Mouse (Mus musculus) hindbrain, embryonic 16.5 days (tissue): ENCODE measurements at regions not wholly inside any gene's neighbourhood (a gene's known extent, or its start where the extent isn't known, plus 50 kb on each side); places are given as distances from the start of the nearest gene placed in this dataset.
"Not testable (repeated sequence)": the region's sequence is repeated elsewhere in the genome, so short reads cannot be mapped to it uniquely, and the experiment has no call there.

Experiments used
- ATAC-seq: fragments of 200-750 bp; cut with Nextera tagmentation; 2 replicates; pipeline ENCODE4 v1.8.0; 2017; ENCODE audit warnings: moderate TSS enrichment, moderate library complexity
- H3K27ac ChIP-seq: fragments of 300-500 bp; sonication (generic); 2 replicates; pipeline ENCODE4 v1.5.1; 2014; ENCODE audit warnings: low read depth, mild to moderate bottlenecking, control low read depth, low read length, moderate library complexity
- H3K27me3 ChIP-seq: fragments of 300-500 bp; sonication (generic); replicated peaks from 2 replicates; pipeline ENCODE4 v1.6.1; 2014; ENCODE audit warnings: low read length; ENCODE audit not compliant: control insufficient read depth, insufficient read depth
- H3K36me3 ChIP-seq: fragments of 300-500 bp; sonication (generic); 2 replicates; pipeline ENCODE4 v1.6.1; 2014; ENCODE audit warnings: mild to moderate bottlenecking, low read length, moderate library complexity, mixed read lengths; ENCODE audit not compliant: control insufficient read depth, insufficient read depth
- H3K4me1 ChIP-seq: fragments of 300-500 bp; sonication (generic); 2 replicates; pipeline ENCODE4 v1.6.1; 2014; ENCODE audit warnings: low read depth, low read length; ENCODE audit not compliant: control insufficient read depth, insufficient read depth
- H3K4me2 ChIP-seq: fragments of 300-500 bp; sonication (generic); 2 replicates; pipeline ENCODE4 v1.6.1; 2014; ENCODE audit warnings: mild to moderate bottlenecking, low read length, control low read depth, moderate library complexity
- H3K4me3 ChIP-seq: fragments of 300-500 bp; sonication (generic); 2 replicates; pipeline ENCODE4 v1.5.1; 2014; ENCODE audit warnings: mild to moderate bottlenecking, low read length, control low read depth, moderate library complexity
- H3K9ac ChIP-seq: fragments of 300-500 bp; sonication (generic); 2 replicates; pipeline ENCODE4 v1.6.1; 2014; ENCODE audit warnings: low read depth, mild to moderate bottlenecking, control low read depth, low read length, moderate library complexity
- H3K9me3 ChIP-seq: fragments of 300-500 bp; sonication (generic); 2 replicates; pipeline ENCODE4 v1.6.1; 2014; ENCODE audit warnings: mild to moderate bottlenecking, low read length, moderate library complexity; ENCODE audit not compliant: control insufficient read depth
- WGBS: fragments of 180-500 bp; shearing (Covaris S2); extraction: QIAGEN DNeasy Blood & Tissue Kit; methylation state at CpG from one replicate; pipeline ENCODE4 v1.1.7; 2014; 5-methylcytosine and 5-hydroxymethylcytosine counted together

DNA sequence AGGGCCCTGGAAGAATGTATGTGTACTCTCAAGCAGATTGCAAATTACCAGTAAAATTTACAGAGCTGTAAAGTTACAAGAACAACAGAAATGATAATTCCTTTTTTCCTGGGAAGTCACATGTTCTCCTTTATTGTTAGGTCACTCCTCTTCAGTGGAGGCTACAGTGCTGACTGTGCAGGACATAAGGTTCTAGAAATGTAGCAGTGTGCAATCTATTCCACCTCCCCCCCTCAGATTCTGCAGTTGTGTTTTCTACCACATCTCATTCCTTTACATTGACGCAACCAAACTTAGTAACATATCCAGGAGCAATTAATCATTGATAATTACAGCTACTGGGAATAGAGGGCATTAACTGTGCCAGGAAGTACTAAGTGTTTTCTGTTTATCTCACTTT is 385.3 kb upstream of the Tnc start:
- no peak overlapping the region for H3K27ac ChIP-seq
- no peaks in the 10 kb centered on the region for H3K27me3 ChIP-seq
- H3K4me1 ChIP-seq: no peaks in the 10 kb centered on the region
- H3K9ac ChIP-seq: no peak overlapping the region
- no peaks in the 10 kb centered on the region for H3K9me3 ChIP-seq
- no peak overlapping the region for H3K4me3 ChIP-seq
- no peak for ATAC-seq
- no peak overlapping the region for H3K4me2 ChIP-seq
- WGBS: 86% methylated on average over 1 of the region's 1 CpGs
- no peaks in the 10 kb centered on the region for H3K36me3 ChIP-seq

DNA sequence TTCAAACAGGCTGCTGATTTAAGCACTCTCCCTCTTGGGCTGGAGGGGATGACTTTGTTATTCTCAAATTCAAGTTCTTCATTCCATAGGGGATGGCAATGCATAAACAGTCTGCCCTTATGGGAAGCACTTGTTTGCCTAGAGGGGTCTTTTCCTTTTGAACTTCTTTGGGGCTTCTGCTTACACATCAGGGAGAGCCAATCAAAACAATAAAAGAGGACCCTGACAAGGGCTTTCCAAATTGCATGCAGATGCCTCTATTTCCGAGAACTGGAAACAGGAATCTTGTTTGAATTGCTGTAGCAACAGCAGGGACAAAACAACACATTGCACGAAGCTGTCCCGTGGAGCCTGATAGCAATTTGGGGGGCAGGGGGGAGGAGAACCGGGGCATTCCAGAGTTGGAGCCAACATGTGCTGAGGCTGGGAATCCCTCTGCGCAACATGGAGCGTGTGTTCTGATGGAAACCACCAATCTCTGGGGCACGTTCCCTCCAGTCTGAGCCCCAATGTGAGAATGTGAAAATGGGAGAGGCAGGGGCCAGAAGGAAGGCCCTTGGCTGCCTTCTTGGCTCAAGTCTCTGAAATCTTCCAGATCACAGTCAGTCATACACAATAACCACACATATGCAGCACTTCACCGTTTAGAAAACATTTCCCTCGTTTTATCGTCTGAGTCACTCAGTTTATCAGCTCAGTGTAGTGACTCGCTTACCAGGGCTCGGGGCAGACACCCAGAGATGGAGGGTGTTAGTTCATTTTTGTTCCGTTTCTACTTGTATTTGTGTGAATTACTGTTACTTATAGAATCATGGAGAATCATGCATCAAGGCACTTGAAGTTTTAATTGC is 391.2 kb upstream of the Tnc start:
- H3K27me3 ChIP-seq: no peaks in the 10 kb centered on the region
- H3K4me1 ChIP-seq: no peaks in the 10 kb centered on the region
- H3K36me3 ChIP-seq: no peaks in the 10 kb centered on the region
- no peaks in the 10 kb centered on the region for H3K9me3 ChIP-seq
- no peak overlapping the region for H3K4me3 ChIP-seq
- H3K9ac ChIP-seq: no peak overlapping the region
- 75% methylated on average over 13 of the region's 13 CpGs for WGBS
- no peak overlapping the region for H3K27ac ChIP-seq
- H3K4me2 ChIP-seq: no peak overlapping the region
- no peak for ATAC-seq

DNA sequence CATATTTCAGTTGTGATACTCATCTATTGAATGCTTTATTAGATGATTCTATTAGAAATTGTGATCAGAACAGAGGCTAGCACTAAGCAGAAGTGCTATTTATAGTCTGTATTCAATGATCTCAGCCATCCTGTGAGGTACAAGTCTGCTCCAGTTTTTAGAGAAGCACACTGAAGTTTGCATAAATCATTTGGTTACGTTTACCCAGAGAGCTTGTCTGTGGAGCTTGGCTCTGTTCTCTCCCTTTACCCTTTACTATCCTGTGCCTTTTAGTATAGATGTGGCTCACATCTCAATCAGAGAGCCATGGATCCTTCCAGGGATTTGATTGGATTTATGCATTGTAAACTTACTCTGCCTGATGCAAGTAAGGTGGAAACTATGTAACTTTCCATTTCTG is 404.6 kb upstream of the Tnc start:
- WGBS: 35% methylated on average over 1 of the region's 1 CpGs
- H3K27ac ChIP-seq: no peak overlapping the region
- ATAC-seq: peak; percentile 34; the same call in 1 of the 2 replicates

DNA sequence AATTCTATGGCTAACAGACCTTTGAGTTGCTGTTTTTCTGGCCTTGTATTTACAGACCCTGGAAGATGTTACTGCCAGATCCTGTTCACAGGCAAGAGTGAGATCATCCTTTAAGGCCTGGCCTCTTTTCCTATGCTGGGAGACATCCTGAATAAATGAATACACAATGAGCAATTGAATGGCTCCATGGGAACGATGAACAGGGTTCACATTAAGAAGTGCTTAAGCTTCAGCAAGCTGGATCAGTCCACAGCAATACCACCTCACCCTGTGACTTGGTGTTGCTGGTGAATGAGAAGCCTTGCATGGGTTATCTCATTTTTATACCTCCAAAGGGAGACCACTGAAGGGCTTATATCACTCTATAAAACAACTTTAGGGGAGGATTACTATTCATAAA is 405.1 kb upstream of the Tnc start:
- H3K27ac ChIP-seq: no peak overlapping the region
- no peaks in the 10 kb centered on the region for H3K36me3 ChIP-seq
- no peak overlapping the region for H3K4me3 ChIP-seq
- no peak overlapping the region for H3K9ac ChIP-seq
- peak; percentile 87 for ATAC-seq
- H3K4me1 ChIP-seq: no peaks in the 10 kb centered on the region; the same call in 1 of the 2 replicates
- no peaks in the 10 kb centered on the region for H3K27me3 ChIP-seq
- WGBS: 22% methylated on average over 1 of the region's 1 CpGs
- no peaks in the 10 kb centered on the region for H3K9me3 ChIP-seq
- H3K4me2 ChIP-seq: no peak overlapping the region

More for the DNA sequence above, 404.6 kb upstream of the Tnc start:
- Histone ChIP-seq H3K4me1 (no peaks in the 10 kb centered on the region; the same call in 1 of the 2 replicates), H3K9me3 (no peaks in the 10 kb centered on the region), H3K36me3 (no peaks in the 10 kb centered on the region), H3K9ac (no peak overlapping the region), H3K27me3 (no peaks in the 10 kb centered on the region), H3K4me2 (no peak overlapping the region), H3K4me3 (no peak overlapping the region)

DNA sequence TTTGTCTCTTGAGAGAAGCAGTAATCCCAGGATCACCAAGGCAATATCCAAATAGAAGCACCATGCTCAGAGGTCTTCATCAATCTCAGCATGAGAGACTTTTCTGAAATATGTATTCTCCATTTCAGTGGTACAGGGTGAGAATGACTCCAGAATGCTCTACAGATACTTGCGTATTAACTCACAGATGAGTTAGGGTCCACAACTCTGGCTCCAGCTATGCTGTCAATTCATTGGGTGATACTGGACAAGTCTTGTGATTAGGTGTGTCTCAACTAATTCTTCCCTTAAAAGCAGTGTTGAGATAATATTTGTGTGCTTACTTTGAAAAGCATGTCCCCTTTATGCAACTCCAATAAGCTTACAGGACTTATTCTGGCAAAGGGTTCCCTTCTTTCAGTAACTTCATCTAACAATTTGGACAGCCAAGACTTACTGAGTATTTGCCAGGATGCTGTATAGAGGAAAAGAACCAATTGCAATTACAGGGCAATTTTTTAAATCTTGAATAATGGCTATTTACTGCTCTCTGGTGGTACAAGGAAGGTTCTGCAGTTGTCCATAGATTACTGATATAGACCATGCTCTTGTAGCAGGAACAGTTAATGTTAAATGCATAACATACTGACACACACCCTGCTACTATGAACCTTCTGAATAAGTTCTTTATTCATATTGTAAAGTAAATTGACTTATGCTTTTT is 445.6 kb upstream of the Tnc start:
- Histone ChIP-seq H3K4me2 (no peak overlapping the region), H3K4me1 (no peaks in the 10 kb centered on the region), H3K36me3 (no peaks in the 10 kb centered on the region), H3K27ac (no peak overlapping the region), H3K9ac (no peak overlapping the region), H3K9me3 (no peaks in the 10 kb centered on the region), H3K27me3 (no peaks in the 10 kb centered on the region), H3K4me3 (no peak overlapping the region)
- ATAC-seq: peak; percentile 80
- 100% methylated on average over 1 of the region's 1 CpGs for WGBS

DNA sequence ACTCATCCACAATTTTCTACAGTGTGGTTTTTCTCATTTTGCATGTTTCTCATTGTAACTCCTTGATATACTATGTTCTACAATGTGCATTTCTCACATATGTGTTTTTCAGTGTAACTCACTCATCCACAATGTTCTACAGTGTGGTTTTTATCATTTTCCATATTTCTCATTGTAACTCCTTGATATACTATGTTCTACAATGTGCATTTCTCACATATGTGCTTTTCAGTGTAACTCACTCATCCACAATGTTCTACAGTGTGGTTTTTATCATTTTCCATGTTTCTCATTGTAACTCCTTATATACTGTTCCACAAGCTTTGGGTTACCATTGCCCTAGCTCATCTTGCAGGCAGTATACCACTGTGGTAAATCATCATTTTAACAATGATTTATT is 450.9 kb upstream of the Tnc start:
- H3K27me3 ChIP-seq, H3K9ac ChIP-seq, H3K27ac ChIP-seq, H3K4me2 ChIP-seq, H3K36me3 ChIP-seq, H3K4me3 ChIP-seq, H3K9me3 ChIP-seq, H3K4me1 ChIP-seq: not testable (repeated sequence)
- peak; percentile 76 for ATAC-seq

DNA sequence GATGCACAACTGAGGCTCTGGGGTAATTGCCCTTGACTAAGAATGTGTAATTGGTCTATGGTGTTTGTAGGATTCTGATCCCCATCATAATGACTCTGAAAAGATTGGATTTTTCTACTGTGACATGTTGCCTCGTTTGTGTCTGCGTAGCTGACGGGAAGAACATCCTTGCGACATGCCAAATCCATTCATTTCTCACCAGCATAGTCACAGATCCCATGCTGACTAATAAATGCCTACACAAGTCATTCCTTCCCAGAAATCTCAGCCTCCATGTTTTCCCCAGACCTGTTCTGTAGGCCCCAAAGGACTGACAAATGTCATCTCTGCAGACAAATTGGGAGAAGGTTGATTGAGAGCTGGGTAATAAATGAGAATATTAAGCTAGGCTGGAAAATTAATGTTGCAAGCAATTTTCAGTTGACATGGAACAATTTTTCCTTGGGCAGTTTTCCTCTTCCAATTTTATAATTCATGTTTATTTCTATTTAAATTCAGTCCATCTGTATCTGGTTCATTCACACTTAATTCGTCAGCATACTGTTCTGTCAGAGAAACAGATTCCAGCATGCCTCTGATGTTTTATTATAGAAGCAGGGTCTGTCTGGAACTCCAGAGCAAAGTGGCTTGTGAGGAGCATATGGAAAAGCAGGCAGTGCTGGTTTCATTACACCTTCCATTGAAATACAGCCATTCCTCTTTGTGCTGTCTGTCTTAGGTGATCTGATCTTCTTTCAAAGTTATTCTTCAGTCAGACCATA is 454.0 kb upstream of the Tnc start:
- Histone ChIP-seq H3K4me2 (no peak overlapping the region), H3K27ac (no peak overlapping the region), H3K4me1 (no peaks in the 10 kb centered on the region), H3K9me3 (no peaks in the 10 kb centered on the region), H3K9ac (no peak overlapping the region), H3K4me3 (no peak overlapping the region), H3K36me3 (no peaks in the 10 kb centered on the region), H3K27me3 (no peaks in the 10 kb centered on the region)
- no peak for ATAC-seq
- WGBS: 82% methylated on average over 5 of the region's 5 CpGs

DNA sequence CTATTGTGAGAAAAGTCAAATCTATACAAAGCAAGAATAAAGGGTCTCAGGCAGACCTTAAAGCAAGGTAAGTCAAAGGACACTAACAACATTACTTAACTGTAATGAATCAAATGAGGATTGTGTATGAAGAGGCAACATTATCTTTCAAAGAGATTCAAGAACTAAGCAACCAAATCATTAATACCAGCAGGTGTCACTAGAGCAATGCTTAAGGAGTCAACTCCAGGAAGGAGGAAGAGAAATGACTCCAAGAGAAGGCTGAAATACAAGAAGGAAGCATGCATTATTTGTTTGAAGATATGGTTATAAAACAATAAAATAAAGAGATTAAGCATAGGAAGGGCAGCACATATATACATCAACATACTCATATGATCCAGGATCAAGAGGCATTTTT is 475.1 kb upstream of the Tnc start:
- Histone ChIP-seq H3K27me3 (no peaks in the 10 kb centered on the region), H3K9me3 (no peaks in the 10 kb centered on the region), H3K36me3 (no peaks in the 10 kb centered on the region), H3K4me2 (no peak overlapping the region), H3K9ac (no peak overlapping the region), H3K4me1 (no peaks in the 10 kb centered on the region), H3K4me3 (no peak overlapping the region), H3K27ac (no peak overlapping the region)
- no peak for ATAC-seq

DNA sequence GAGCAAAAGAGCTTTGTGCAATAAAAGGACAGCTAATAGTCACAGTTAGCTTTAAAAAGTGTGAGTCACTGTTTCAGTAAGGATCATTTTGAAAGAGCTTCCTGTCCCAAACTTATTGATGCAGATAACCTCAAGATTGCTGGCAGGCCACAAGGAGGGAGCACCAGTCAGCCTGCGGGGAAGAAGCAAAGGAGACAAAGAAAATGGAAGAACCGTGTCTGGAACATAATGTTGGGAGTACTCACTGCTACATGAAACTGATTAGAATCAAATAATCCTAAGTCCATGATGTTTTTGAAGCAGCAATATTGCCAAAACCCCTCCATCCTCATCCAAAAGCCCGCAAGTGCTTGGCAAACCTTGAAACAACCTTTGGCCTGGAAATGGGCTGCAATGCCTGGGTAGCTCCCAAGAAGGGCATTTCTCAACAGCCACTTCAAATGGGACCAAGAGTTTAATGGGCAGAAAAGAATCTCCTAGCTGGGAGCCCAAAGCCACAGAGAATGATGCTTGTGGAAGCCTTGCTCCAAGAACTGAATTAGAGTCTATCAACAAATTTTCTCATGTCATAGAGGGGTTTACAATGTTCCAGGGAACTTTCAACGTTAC is 481.0 kb upstream of the Tnc start:
- no peak overlapping the region for H3K4me3 ChIP-seq
- ATAC-seq: no peak

More for the DNA sequence above, 481.0 kb upstream of the Tnc start:
- Histone ChIP-seq H3K27ac (no peak overlapping the region), H3K4me2 (no peak overlapping the region), H3K27me3 (no peaks in the 10 kb centered on the region), H3K9me3 (no peaks in the 10 kb centered on the region), H3K4me1 (no peaks in the 10 kb centered on the region), H3K36me3 (no peaks in the 10 kb centered on the region), H3K9ac (no peak overlapping the region)
- 91% methylated on average over 4 of the region's 4 CpGs for WGBS
